Mouse (Mus musculus): ENCODE data around the gene Ipo8.

Ipo8 gene

DNA sequence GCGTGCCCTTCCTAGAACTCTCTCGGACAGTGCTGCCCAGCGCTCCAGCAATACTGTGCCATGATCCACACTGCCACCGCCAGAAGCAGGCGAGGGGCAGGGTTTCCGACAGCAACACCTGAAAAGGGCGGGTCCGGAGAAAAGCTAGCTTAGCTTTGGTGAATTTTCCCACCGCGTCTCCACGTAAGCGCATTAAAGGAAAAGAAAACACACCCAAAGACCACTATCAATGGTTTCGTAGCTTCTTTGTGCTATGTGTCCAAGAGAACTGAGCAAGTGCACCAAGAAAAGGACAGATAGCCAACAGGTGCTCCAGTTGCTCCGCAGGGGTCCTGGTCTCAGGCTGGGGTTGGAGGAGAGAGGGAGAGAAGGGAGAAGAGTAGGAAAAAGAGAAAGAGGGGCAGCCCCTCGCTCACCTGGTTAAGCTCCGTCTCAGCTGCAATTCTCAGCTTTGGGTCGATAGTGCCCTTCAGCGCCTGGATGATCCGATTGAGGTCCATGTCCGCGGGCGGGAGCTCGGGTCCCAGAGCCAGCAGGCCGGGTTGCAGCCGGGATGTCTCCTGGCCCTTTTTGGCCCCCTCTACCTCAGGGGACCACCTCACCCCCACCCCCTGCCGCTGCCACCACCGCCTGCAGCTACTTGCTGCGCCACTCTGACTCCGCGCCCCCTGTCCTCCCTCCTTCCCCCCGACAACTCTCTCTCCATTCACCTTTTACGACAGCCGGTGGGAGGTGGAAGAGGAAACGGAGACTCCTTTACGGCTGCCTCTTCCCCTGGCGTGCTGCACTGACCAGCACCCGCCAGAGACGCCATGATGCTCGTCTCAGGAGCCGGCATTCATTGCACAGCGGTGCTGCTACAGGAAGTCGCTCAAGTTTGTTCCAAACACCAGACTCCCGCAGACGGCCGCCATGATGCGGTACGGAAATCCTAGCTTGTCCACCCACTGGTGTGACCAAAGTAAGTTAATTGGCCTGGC is at the start of gene Ipo8:
Gene Ipo8, minus strand, starts transcription at position 720 of the 980 bp plus-strand sequence.
- DNase-seq (ENCODE audit: low spot score): peak; percentile 92

- DNase-seq (ENCODE audit: low spot score): no peak
Measured at GRCm38 (mm10) chr6:148873911-148874310, 42.6 kb upstream of the Ipo8 start.

DNA sequence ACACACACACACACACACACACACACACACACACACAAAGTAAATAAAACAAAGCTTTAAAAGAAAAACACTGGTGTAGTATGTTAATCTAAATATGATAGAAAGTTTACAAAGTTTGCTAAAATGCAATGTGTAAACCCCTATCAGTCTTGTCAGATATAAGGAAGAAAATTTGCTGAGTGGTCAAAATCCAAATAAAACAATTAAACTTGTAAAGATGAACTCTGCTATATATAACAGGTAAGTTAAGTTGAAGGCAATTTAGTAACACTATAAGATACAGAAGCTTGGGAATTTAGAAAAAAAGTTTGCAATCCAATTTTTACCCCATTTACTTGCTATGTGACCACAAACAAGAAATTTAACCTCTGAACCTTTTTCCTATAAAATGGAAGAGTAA is 14.4 kb upstream of the Ipo8 start:
- DNase-seq (ENCODE audit: low spot score): no peak

GRCm38 (mm10) chr6:148841760-148842159 is 10.5 kb upstream of the Ipo8 start:
- no peak for DNase-seq (ENCODE audit: low spot score)

DNA sequence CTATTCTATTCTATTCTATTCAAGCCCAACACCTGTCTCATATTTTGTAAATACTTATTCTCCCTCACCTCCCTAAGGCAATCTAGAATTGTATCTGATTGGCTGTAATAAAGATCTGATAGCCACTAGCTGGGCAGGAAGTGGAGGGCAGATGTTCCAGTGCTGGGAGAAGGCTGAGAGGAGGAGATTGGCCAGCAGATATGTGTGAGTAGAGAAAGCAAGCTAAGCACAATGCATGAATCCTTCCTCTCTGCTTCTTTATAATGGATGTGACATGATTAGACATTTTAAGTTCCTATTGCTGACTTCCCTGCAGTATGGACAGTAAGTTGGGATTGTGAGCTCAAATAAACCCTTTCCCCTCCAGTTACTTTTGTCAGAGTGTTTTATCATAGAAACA is 7.2 kb upstream of the Ipo8 start:
- no peak for DNase-seq (ENCODE audit: low spot score)

DNA sequence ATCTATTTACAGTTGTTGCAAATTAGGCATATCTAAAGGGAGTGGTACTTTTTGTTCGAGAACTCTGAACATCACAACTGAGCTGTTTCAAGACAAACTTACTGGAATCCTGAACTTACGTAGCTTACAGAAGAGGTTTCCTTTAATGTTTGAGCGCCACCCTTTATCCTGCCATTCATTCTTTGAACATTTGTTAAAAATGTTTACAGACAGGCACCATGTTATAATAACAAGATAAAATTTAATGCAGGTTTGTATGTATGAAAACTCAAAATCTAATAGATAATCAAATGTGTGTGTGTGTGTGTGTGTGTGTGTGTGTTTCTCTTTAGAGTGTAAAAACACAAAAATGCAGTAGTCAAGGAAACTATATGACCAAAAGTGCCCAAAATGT is 458 bp upstream of the Ipo8 start:
- no peak for DNase-seq (ENCODE audit: low spot score)

DNA sequence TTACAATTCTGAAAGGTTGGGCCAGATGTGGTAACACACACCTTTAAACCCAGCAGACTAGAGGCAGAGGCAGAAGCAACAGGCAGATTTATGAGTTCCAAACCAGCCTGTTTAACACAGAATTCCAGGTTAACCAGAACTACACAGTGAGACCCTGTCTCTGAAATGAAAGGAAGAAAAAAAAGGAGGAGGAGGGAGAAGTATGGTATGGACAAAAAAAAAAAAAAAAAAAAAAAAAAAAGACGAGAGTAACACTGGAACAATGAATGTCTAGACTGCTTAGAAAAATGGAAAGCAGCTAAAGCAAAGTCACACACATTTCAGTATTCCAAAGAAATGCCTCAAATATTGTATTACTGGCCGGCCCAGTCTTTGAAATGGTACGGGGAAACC is 916 bp downstream of the Ipo8 start:
- no peak for DNase-seq (ENCODE audit: low spot score)

DNA sequence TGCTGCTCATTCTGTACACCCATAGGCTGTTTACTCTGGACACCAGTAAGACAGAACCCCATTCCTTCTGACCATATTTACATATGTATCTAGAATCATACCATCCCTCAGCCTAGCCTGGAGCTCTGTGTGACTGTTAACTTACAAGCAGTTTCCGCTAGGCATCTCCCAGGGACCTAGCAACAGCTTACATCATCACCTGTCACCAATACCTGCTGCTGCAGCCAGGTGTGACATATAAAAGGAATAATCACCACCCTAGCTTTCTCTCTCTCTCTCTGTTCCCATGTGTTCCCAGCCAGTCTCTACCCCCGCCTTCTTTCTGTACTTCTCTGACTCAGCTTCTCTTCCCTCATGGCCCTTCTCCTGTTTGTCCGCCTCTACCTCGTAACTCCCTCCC is 5.1 kb downstream of the Ipo8 start:
- peak; percentile 5 for DNase-seq (ENCODE audit: low spot score)

- peak; percentile 3 for DNase-seq (ENCODE audit: low spot score)
Measured at GRCm38 (mm10) chr6:148818624-148819343, 12.5 kb downstream of the Ipo8 start.

DNA sequence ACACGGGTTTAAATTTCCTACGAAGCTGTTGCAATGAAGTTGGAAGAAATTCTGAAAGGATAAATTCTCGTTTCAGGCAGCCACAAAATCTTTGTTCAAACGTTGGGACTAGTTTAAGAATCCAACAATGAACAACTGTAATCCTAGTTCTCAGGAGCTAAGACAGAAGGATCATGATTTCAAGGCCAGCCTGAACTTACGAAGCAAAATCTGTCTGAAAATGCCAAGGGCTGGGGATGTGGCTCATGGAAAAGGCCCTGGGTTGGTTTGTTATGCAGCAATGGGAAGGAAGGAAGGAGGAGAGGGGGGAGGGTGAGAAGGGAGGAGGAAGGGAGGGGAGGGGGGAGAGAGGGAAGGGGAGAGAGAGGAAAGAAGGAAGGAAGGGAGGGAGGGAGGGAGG is 14.5 kb downstream of the Ipo8 start:
- no peak for DNase-seq (ENCODE audit: low spot score)

DNA sequence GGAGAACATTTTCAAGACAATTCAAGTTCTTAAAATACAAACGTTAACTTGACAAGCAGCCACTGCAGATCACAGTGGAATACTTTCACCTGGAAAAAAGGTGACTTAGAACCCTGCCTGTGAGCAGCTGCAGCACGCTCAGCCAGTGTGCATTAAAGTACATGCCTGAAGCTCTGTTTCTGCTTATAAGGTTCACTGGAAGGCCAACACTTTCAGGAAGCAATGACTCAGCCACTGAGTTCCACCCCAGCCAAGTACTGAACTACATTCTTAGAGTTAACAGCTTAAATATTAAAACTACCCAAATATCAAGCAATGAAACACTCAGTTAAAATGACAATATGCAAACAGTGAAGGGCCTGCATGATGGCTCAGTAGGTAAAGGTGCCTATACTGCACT is 20.1 kb downstream of the Ipo8 start:
- DNase-seq (ENCODE audit: low spot score): peak; percentile 5

DNA sequence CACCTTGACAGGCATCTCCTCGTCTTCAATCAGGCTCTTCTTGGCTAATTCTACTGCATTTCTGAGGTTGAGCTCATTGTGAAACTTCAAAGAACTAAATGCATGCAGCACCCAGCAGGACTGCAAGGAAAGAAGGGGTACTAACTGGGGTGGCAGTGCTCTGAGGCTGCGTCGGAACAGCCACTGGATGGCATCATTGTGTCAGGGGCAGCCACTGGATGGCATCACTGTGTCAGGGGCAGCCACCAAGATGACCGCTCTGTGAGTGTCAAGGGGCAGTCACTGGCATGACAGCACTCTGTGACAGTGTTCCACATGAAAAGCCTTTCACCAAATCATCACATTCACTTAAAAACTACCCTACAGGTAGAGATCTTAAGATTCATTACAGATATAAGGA is 31.5 kb downstream of the Ipo8 start:
- no peak for DNase-seq (ENCODE audit: low spot score)

DNA sequence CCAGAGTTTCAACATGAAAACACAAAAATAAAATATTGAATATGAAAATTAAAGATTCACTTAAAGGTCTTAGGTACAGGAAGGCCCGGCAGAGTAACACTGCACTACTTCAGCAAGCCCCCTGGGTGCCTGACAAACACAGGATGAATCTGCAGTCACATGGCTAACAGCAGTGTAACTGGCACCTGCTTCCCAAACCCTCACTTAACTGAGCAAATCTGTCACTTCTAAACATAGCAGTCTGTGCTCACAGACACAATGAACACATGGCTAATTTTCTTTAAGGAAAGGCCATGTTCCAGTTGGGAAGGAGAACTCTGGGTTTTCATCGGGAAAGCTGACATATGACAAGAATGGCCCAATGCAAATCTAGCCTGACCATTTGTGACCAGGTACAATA is 36.1 kb downstream of the Ipo8 start:
- no peak for DNase-seq (ENCODE audit: low spot score)

- DNase-seq (ENCODE audit: low spot score): no peak
Measured at GRCm38 (mm10) chr6:148789010-148789673, 42.1 kb downstream of the Ipo8 start.

- DNase-seq (ENCODE audit: low spot score): no peak
Measured at GRCm38 (mm10) chr6:148786186-148786585, 45.1 kb downstream of the Ipo8 start.

GRCm38 (mm10) chr6:148784418-148784817 is 46.8 kb downstream of the Ipo8 start:
- no peak for DNase-seq (ENCODE audit: low spot score)

GRCm38 (mm10) chr6:148776236-148776635 is 55.0 kb downstream of the Ipo8 start:
- DNase-seq (ENCODE audit: low spot score): no peak

DNA sequence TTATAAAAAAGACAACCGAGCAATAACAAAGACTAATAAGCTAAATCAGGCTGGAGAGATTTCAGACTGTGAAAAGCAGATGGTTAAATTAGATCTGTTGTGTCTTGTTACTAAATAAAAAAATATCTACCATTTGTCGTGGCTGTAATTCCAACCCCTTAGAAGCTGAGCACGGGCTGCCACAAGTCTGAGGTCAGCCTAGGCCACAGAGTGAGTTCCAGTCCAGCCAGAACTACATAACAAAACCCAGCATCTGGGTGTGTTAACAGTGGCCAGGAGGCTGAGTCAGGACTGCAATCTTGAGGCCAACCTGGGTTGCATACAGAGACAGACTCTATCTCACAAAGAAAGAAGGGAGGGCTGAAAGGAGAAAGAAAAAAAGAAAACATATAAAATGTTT is 59.8 kb downstream of the Ipo8 start:
- no peak for DNase-seq (ENCODE audit: low spot score)

DNA sequence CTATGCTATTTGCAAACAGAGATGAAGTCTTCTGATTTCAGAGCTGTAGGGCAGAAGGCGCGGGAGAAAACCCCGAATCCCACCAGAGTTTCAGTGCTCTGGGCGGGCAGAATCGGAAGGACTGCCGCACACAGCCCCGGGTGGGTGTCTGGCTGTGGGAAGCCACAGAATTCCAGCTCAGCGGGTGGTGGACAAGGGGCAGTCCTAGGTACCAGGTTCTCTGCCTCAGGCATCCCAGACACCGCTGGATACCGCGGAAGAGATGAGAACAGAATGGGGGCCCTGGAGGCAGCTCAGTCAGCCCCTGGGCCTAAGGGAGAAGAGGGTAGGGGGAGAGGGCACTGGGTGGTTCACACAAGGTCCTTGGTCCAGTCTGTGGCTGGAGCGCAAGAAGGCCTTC is 62.8 kb downstream of the Ipo8 start:
- DNase-seq (ENCODE audit: low spot score): no peak

DNA sequence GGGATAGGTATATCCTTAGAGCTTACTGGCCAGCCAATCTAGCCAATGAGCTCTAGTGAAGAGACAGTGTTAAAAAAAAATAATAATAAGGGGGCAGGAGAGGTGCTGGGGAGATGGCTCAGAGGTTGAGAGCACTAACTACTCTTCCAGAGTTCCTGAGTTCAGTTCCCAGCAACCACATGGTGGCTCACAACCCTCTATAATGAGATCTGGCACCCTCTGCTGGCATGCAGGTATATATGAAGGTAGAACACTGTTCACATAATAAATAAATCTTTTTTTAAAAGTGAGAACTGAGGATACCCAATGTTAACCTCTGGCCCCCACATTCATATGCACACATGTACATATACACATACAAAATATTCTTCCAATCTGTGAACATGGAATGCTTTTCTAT is 64.0 kb downstream of the Ipo8 start:
- no peak for DNase-seq (ENCODE audit: low spot score)

GRCm38 (mm10) chr6:148761967-148762712 is 69.1 kb downstream of the Ipo8 start:
- DNase-seq (ENCODE audit: low spot score): no peak

- no peak for DNase-seq (ENCODE audit: low spot score)
Measured at GRCm38 (mm10) chr6:148761475-148761874, 69.8 kb downstream of the Ipo8 start.

Measured in urinary bladder, postnatal 14 days (tissue).